Mouse (Mus musculus) lung, postnatal 0 days (tissue): ENCODE results near the gene Gm17617. TPM values are rescaled to one million over a fixed set of nuclear protein-coding genes. Genes with fewer than 3 reads are reported as not detected.

Experiments
- ATAC-seq: fragments of 200-750 bp; cut with Nextera tagmentation; 2 replicates; pipeline ENCODE4 v1.8.0; 2017; ENCODE audit warnings: moderate library complexity
- DNase-seq: peaks from one replicate; pipeline ENCODE4 v3.0.0-alpha.2; 2016; ENCODE audit warnings: low spot score
- H3K27ac ChIP-seq: fragments of 300-500 bp; sonication (generic); 2 replicates; pipeline ENCODE4 v1.5.1; 2014; ENCODE audit warnings: antibody characterized with exemption, mild to moderate bottlenecking, low read length, mixed read lengths
- H3K27me3 ChIP-seq: fragments of 300-500 bp; sonication (generic); replicated peaks from 2 replicates; pipeline ENCODE4 v1.6.1; 2014; ENCODE audit warnings: low read length, mixed read lengths; ENCODE audit not compliant: insufficient read depth
- H3K36me3 ChIP-seq: fragments of 300-500 bp; sonication (generic); 2 replicates; pipeline ENCODE4 v1.6.1; 2014; ENCODE audit warnings: low read length, mixed read lengths; ENCODE audit not compliant: insufficient read depth
- H3K4me1 ChIP-seq: fragments of 300-500 bp; sonication (generic); 2 replicates; pipeline ENCODE4 v1.6.1; 2014; ENCODE audit warnings: antibody characterized with exemption, low read depth, low read length, mixed read lengths; ENCODE audit not compliant: insufficient read depth
- H3K4me2 ChIP-seq: fragments of 300-500 bp; sonication (generic); replicated peaks from 2 replicates; pipeline ENCODE4 v1.6.1; 2014; ENCODE audit warnings: low read depth, mild to moderate bottlenecking, low read length, moderate library complexity, mixed read lengths
- H3K4me3 ChIP-seq: fragments of 300-500 bp; sonication (generic); 2 replicates; pipeline ENCODE4 v1.5.1; 2014; ENCODE audit warnings: low read depth, low read length
- H3K9ac ChIP-seq: fragments of 300-500 bp; sonication (generic); replicated peaks from 2 replicates; pipeline ENCODE4 v1.6.1; 2014; ENCODE audit warnings: low read depth, mild to moderate bottlenecking
- H3K9me3 ChIP-seq: fragments of 300-500 bp; sonication (generic); 2 replicates; pipeline ENCODE4 v1.6.1; 2016; ENCODE audit warnings: low read length, mixed read lengths
- CTCF ChIP-seq: IDR thresholded peaks from 2 replicates; pipeline ENCODE4 v1.5.1; 2016; ENCODE audit warnings: antibody characterized with exemption, mild to moderate bottlenecking
- EP300 ChIP-seq: IDR thresholded peaks from 2 replicates; pipeline ENCODE4 v1.6.1; 2016; ENCODE audit warnings: antibody characterized with exemption, mild to moderate bottlenecking, control low read depth
- WGBS: fragments of 180-500 bp; shearing (Covaris S2); extraction: QIAGEN DNeasy Blood & Tissue Kit; methylation state at CpG from one replicate; pipeline ENCODE4 v1.1.7; 2014; 5-methylcytosine and 5-hydroxymethylcytosine counted together
- polyA plus RNA-seq: library from polyadenylated mRNA; unstranded; fragments of >200 nt; fragmentation: Nextera tagmentation; extraction: Ambion mirVana; gene quantifications from 2 replicates; pipeline ENCODE4 v1.2.1, GENCODE M21; 2015

The Gm17617 gene
- polyA plus RNA-seq, 1 experiment from 2014 or later, result not detected

DNA sequence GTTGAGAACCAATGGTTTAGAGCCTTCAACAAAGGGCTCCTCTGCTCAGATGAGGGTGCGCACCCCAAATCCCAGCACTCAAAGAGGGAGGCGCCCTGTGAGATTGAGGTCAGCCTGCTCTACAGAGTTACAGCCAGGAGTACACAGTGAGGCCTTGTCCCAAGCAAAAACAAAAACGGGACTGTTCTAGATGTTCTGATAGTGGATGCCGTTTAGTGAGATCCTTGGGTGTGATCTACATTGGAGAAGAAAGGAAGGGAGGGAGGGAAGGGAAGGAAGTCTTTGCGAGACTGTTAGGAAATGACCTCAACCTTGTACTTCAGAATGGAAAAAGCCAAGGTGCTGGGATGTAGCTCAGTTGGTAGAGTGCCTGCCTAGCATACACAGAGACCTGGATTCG is 42.9 kb upstream of the Gm17617 start:
- no peak overlapping the region for H3K27ac ChIP-seq
- 69% methylated on average over 6 of the region's 6 CpGs for WGBS
- H3K9ac ChIP-seq, result no peak overlapping the region
- H3K4me1 ChIP-seq, result 0 out of 2 replicates have a peak, but pooled peaks cover 2% of the 10 kb centered on the region
- no peak for DNase-seq
- no peaks in the 10 kb centered on the region for H3K36me3 ChIP-seq
- no peak for TF ChIP-seq CTCF
- TF ChIP-seq EP300, result peak; percentile 79
- H3K4me2 ChIP-seq, result no peak overlapping the region
- no peaks in the 10 kb centered on the region for H3K27me3 ChIP-seq
- ATAC-seq, result no peak
- no peaks in the 10 kb centered on the region for H3K9me3 ChIP-seq
- H3K4me3 ChIP-seq, result no peak overlapping the region

- 0 out of 2 replicates have a peak, but pooled peaks cover 2% of the 10 kb centered on the region for H3K4me1 ChIP-seq
- 79% methylated on average over 11 of the region's 11 CpGs for WGBS
- TF ChIP-seq EP300 (no peak), CTCF (no peak)
Measured at GRCm38 (mm10) chr13:55174347-55174746, 41.0 kb upstream of the Gm17617 start.

DNA sequence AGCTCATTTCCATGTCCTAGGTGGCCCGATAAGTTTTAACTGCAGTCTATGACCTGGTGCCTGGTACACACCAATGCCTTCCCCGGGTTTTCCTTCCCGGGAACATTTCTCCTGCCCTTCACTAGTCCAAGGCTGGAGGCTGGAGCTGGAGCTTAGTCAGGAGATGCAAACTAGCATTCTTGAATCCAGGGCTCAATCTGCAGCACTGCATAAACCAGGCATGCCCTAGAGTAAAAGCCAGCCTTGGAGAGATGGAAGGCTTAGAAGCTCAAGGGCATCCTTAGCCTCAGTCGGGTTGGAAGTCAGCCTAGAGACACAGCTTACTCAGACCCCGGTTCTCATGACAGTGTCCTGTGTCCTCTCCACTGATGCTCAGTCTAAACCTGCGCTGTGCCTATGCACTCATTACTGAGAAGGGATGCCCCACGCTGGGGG is 39.0 kb upstream of the Gm17617 start:
- Histone ChIP-seq H3K36me3 (no peaks in the 10 kb centered on the region), H3K9ac (no peak overlapping the region), H3K27ac (peak overlapping the region; percentile 70), H3K4me2 (no peak overlapping the region), H3K4me1 (0 out of 2 replicates have a peak, but pooled peaks cover 2% of the 10 kb centered on the region), H3K9me3 (no peaks in the 10 kb centered on the region), H3K27me3 (no peaks in the 10 kb centered on the region), H3K4me3 (no peak overlapping the region)
- DNase-seq (no peak), ATAC-seq (no peak)
- WGBS, result 42% methylated on average over 7 of the region's 7 CpGs
- TF ChIP-seq CTCF (no peak), EP300 (no peak)

More at GRCm38 (mm10) chr13:55174347-55174746, 41.0 kb upstream of the Gm17617 start:
- Histone ChIP-seq H3K4me2 (no peak overlapping the region), H3K27ac (no peak overlapping the region), H3K9ac (no peak overlapping the region), H3K27me3 (no peaks in the 10 kb centered on the region), H3K4me3 (no peak overlapping the region), H3K9me3 (no peaks in the 10 kb centered on the region), H3K36me3 (no peaks in the 10 kb centered on the region)
- DNase-seq (no peak), ATAC-seq (no peak)

GRCm38 (mm10) chr13:55171517-55172335 is 38.4 kb upstream of the Gm17617 start:
- no peak for TF ChIP-seq EP300
- TF ChIP-seq CTCF, result no peak
- 0 out of 2 replicates have a peak, but pooled peaks cover 2% of the 10 kb centered on the region for H3K4me1 ChIP-seq
- H3K9me3 ChIP-seq, result no peaks in the 10 kb centered on the region
- H3K4me3 ChIP-seq, result no peak overlapping the region
- peak; percentile 80 for DNase-seq
- H3K36me3 ChIP-seq, result no peaks in the 10 kb centered on the region
- 14% methylated on average over 26 of the region's 26 CpGs for WGBS
- no peaks in the 10 kb centered on the region for H3K27me3 ChIP-seq
- peak overlapping the region; percentile 70 for H3K27ac ChIP-seq
- H3K9ac ChIP-seq, result no peak overlapping the region
- ATAC-seq, result peak; percentile 73
- H3K4me2 ChIP-seq, result peak overlapping the region; percentile 44

DNA sequence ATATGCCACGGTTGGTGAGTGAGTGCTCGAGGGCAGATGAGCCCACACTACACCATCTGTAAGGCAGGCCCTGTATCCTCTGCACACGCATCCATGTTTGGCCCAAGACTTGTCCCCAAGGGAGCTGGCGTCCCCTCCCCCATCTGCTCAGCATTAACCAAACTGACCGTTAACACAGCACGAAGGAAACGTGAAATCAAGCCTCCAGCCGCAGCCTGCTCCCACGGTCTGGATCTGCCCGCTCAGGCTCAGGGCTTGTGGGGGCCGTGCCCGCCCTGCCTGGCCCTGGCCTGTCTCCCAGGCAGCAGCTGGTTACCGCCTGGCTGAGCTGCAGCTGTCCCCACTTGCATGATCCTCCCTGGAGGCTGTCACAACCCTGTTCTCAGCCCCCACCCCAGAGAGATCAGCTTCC is 35.6 kb upstream of the Gm17617 start:
- H3K9me3 ChIP-seq, result no peaks in the 10 kb centered on the region
- H3K4me1 ChIP-seq, result 0 out of 2 replicates have a peak, but pooled peaks cover 2% of the 10 kb centered on the region
- 64% methylated on average over 13 of the region's 13 CpGs for WGBS
- H3K27ac ChIP-seq, result peak overlapping the region; percentile 71
- ATAC-seq, result peak; percentile 85
- no peak overlapping the region for H3K4me3 ChIP-seq
- peak; percentile 87 for DNase-seq
- no peaks in the 10 kb centered on the region for H3K27me3 ChIP-seq
- 0 out of 2 replicates have a peak overlapping the region, but pooled peaks have one; percentile 3 for H3K9ac ChIP-seq
- H3K4me2 ChIP-seq, result no peak overlapping the region
- no peak for TF ChIP-seq CTCF
- TF ChIP-seq EP300, result no peak; the same call in 1 of the 2 replicates
- no peaks in the 10 kb centered on the region for H3K36me3 ChIP-seq

GRCm38 (mm10) chr13:55168255-55168654 is 34.9 kb upstream of the Gm17617 start:
- WGBS, result 60% methylated on average over 5 of the region's 5 CpGs
- ATAC-seq, result no peak
- no peak overlapping the region for H3K9ac ChIP-seq
- H3K9me3 ChIP-seq, result no peaks in the 10 kb centered on the region
- H3K27me3 ChIP-seq, result no peaks in the 10 kb centered on the region
- DNase-seq, result no peak
- TF ChIP-seq CTCF (no peak), EP300 (no peak)
- no peak overlapping the region for H3K4me2 ChIP-seq
- H3K4me1 ChIP-seq, result 0 out of 2 replicates have a peak, but pooled peaks cover 2% of the 10 kb centered on the region
- H3K36me3 ChIP-seq, result no peaks in the 10 kb centered on the region
- H3K27ac ChIP-seq, result peak overlapping the region; percentile 71
- no peak overlapping the region for H3K4me3 ChIP-seq
